Mouse (Mus musculus): Measurements from ENCODE around the gene Arhgap29. TPM values are rescaled to one million over a fixed set of nuclear protein-coding genes. Genes with fewer than 3 reads are reported as not detected.

The Arhgap29 gene
- polyA plus RNA-seq, 1 experiment: 6.3 TPM

- no peak overlapping the region for H3K4me3 ChIP-seq (ENCODE audit: control insufficient read depth, insufficient read depth, low read length)
- TF ChIP-seq CTCF (IDR thresholded peaks at IDR 0.05; ENCODE audit: borderline replicate concordance, control insufficient read depth, extremely low read depth, insufficient read depth, low read length, poor library complexity): no peak
- TF ChIP-seq POLR2A (IDR thresholded peaks at IDR 0.05; ENCODE audit: control insufficient read depth, extremely low read depth, insufficient read depth, low read length, poor library complexity): no peak
- no peaks in the 10 kb centered on the region for H3K4me1 ChIP-seq (replicated peaks; ENCODE audit: control insufficient read depth, insufficient read depth, low read length)
- 88% methylated on average over 10 of the region's 10 CpGs for WGBS
- no peak overlapping the region for H3K27ac ChIP-seq (ENCODE audit: control insufficient read depth, insufficient read depth, low read length)
- no peaks in the 10 kb centered on the region for H3K27me3 ChIP-seq (ENCODE audit: control insufficient read depth, insufficient read depth, low read length)
- no peaks in the 10 kb centered on the region for H3K36me3 ChIP-seq (ENCODE audit: control insufficient read depth, insufficient read depth, low read length)
- no peak for DNase-seq
Observed at GRCm38 (mm10) chr3:122046187-122046620, 93.9 kb downstream of the Arhgap29 start.

- no peaks in the 10 kb centered on the region for H3K4me1 ChIP-seq (replicated peaks; ENCODE audit: control insufficient read depth, insufficient read depth, low read length)
- no peaks in the 10 kb centered on the region for H3K36me3 ChIP-seq (ENCODE audit: control insufficient read depth, insufficient read depth, low read length)
- 92% methylated on average over 7 of the region's 7 CpGs for WGBS
- H3K27me3 ChIP-seq (ENCODE audit: control insufficient read depth, insufficient read depth, low read length): no peaks in the 10 kb centered on the region
- no peak overlapping the region for H3K4me3 ChIP-seq (ENCODE audit: control insufficient read depth, insufficient read depth, low read length)
- no peak overlapping the region for H3K27ac ChIP-seq (ENCODE audit: control insufficient read depth, insufficient read depth, low read length)
- TF ChIP-seq POLR2A (IDR thresholded peaks at IDR 0.05; ENCODE audit: control insufficient read depth, extremely low read depth, insufficient read depth, low read length, poor library complexity) (no peak), CTCF (IDR thresholded peaks at IDR 0.05; ENCODE audit: borderline replicate concordance, control insufficient read depth, extremely low read depth, insufficient read depth, low read length, poor library complexity) (no peak)
- no peak for DNase-seq
Observed at GRCm38 (mm10) chr3:122047402-122047801, 95.1 kb downstream of the Arhgap29 start.

GRCm38 (mm10) chr3:122047921-122048861 is 95.8 kb downstream of the Arhgap29 start:
- Histone ChIP-seq H3K4me1 (replicated peaks; ENCODE audit: control insufficient read depth, insufficient read depth, low read length) (no peaks in the 10 kb centered on the region), H3K36me3 (ENCODE audit: control insufficient read depth, insufficient read depth, low read length) (no peaks in the 10 kb centered on the region), H3K27me3 (ENCODE audit: control insufficient read depth, insufficient read depth, low read length) (no peaks in the 10 kb centered on the region), H3K4me3 (ENCODE audit: control insufficient read depth, insufficient read depth, low read length) (no peak overlapping the region), H3K27ac (ENCODE audit: control insufficient read depth, insufficient read depth, low read length) (no peak overlapping the region)
- no peak for TF ChIP-seq CTCF (IDR thresholded peaks at IDR 0.05; ENCODE audit: borderline replicate concordance, control insufficient read depth, extremely low read depth, insufficient read depth, low read length, poor library complexity)
- TF ChIP-seq POLR2A (IDR thresholded peaks at IDR 0.05; ENCODE audit: control insufficient read depth, extremely low read depth, insufficient read depth, low read length, poor library complexity): no peak
- WGBS: 73% methylated on average over 17 of the region's 17 CpGs
- no peak for DNase-seq

- DNase-seq: no peak
- H3K27me3 ChIP-seq (ENCODE audit: control insufficient read depth, insufficient read depth, low read length): no peaks in the 10 kb centered on the region
- no peaks in the 10 kb centered on the region for H3K4me1 ChIP-seq (replicated peaks; ENCODE audit: control insufficient read depth, insufficient read depth, low read length)
- 84% methylated on average over 6 of the region's 6 CpGs for WGBS
- H3K27ac ChIP-seq (ENCODE audit: control insufficient read depth, insufficient read depth, low read length): no peak overlapping the region
- H3K4me3 ChIP-seq (ENCODE audit: control insufficient read depth, insufficient read depth, low read length): no peak overlapping the region
- no peak for TF ChIP-seq CTCF (IDR thresholded peaks at IDR 0.05; ENCODE audit: borderline replicate concordance, control insufficient read depth, extremely low read depth, insufficient read depth, low read length, poor library complexity)
- no peaks in the 10 kb centered on the region for H3K36me3 ChIP-seq (ENCODE audit: control insufficient read depth, insufficient read depth, low read length)
Observed at GRCm38 (mm10) chr3:122049158-122049557, 96.8 kb downstream of the Arhgap29 start.

GRCm38 (mm10) chr3:122058439-122059198 is 106.3 kb downstream of the Arhgap29 start:
- no peak for DNase-seq
- Histone ChIP-seq H3K4me1 (replicated peaks; ENCODE audit: control insufficient read depth, insufficient read depth, low read length) (no peaks in the 10 kb centered on the region), H3K27me3 (ENCODE audit: control insufficient read depth, insufficient read depth, low read length) (no peaks in the 10 kb centered on the region), H3K4me3 (ENCODE audit: control insufficient read depth, insufficient read depth, low read length) (no peak overlapping the region), H3K27ac (ENCODE audit: control insufficient read depth, insufficient read depth, low read length) (no peak overlapping the region), H3K36me3 (ENCODE audit: control insufficient read depth, insufficient read depth, low read length) (no peaks in the 10 kb centered on the region)
- WGBS: 91% methylated on average over 9 of the region's 9 CpGs
- TF ChIP-seq POLR2A (IDR thresholded peaks at IDR 0.05; ENCODE audit: control insufficient read depth, extremely low read depth, insufficient read depth, low read length, poor library complexity): no peak

- no peak for DNase-seq
- no peaks in the 10 kb centered on the region for H3K36me3 ChIP-seq (ENCODE audit: control insufficient read depth, insufficient read depth, low read length)
- WGBS: 92% methylated on average over 10 of the region's 10 CpGs
- TF ChIP-seq POLR2A (IDR thresholded peaks at IDR 0.05; ENCODE audit: control insufficient read depth, extremely low read depth, insufficient read depth, low read length, poor library complexity) (no peak), CTCF (IDR thresholded peaks at IDR 0.05; ENCODE audit: borderline replicate concordance, control insufficient read depth, extremely low read depth, insufficient read depth, low read length, poor library complexity) (no peak)
- no peaks in the 10 kb centered on the region for H3K4me1 ChIP-seq (replicated peaks; ENCODE audit: control insufficient read depth, insufficient read depth, low read length)
- H3K27ac ChIP-seq (ENCODE audit: control insufficient read depth, insufficient read depth, low read length): no peak overlapping the region
- H3K27me3 ChIP-seq (ENCODE audit: control insufficient read depth, insufficient read depth, low read length): no peaks in the 10 kb centered on the region
- no peak overlapping the region for H3K4me3 ChIP-seq (ENCODE audit: control insufficient read depth, insufficient read depth, low read length)
Observed at GRCm38 (mm10) chr3:122062586-122062985, 110.2 kb downstream of the Arhgap29 start.
